Mouse (Mus musculus) erythroblast, embryonic 14.5 days (primary cell): ENCODE data around the gene Gm49361. TPM values are rescaled to one million over a fixed set of nuclear protein-coding genes. Genes with fewer than 3 reads are reported as not detected.

Experiments
- H3K27me3 ChIP-seq: 2 replicates; pipeline ENCODE4 v1.6.1; 2012; ENCODE audit warnings: inconsistent platforms; ENCODE audit not compliant: control insufficient read depth
- H3K36me3 ChIP-seq: 2 replicates; pipeline ENCODE4 v1.6.1; 2012; ENCODE audit warnings: mild to moderate bottlenecking, inconsistent platforms; ENCODE audit not compliant: control insufficient read depth
- H3K4me1 ChIP-seq: 2 replicates; pipeline ENCODE4 v1.6.1; 2012; ENCODE audit warnings: inconsistent platforms; ENCODE audit not compliant: control insufficient read depth
- H3K4me3 ChIP-seq: replicated peaks from 2 replicates; pipeline ENCODE3; 2012; ENCODE audit warnings: moderate library complexity, mild to moderate bottlenecking, inconsistent platforms
- H3K9me3 ChIP-seq: 2 replicates; pipeline ENCODE4 v1.6.1; 2012; ENCODE audit warnings: low read length, inconsistent platforms, mixed read lengths; ENCODE audit not compliant: control insufficient read depth
- GATA1 ChIP-seq: IDR thresholded peaks from 2 replicates; pipeline ENCODE4 v1.6.1; 2012; ENCODE audit warnings: low read length, inconsistent platforms, mixed read lengths
- TAL1 ChIP-seq: IDR thresholded peaks from 3 replicates; pipeline ENCODE4 v1.6.1; 2012; ENCODE audit warnings: low read length, inconsistent platforms, mixed read lengths
- polyA plus RNA-seq: library from polyadenylated mRNA; stranded (reverse); fragments of >175 nt; gene quantifications from 2 replicates; pipeline ENCODE4 v1.2.3, GENCODE M21; 2012

The Gm49361 gene
- polyA plus RNA-seq, 1 experiment, result 0.20 TPM

DNA sequence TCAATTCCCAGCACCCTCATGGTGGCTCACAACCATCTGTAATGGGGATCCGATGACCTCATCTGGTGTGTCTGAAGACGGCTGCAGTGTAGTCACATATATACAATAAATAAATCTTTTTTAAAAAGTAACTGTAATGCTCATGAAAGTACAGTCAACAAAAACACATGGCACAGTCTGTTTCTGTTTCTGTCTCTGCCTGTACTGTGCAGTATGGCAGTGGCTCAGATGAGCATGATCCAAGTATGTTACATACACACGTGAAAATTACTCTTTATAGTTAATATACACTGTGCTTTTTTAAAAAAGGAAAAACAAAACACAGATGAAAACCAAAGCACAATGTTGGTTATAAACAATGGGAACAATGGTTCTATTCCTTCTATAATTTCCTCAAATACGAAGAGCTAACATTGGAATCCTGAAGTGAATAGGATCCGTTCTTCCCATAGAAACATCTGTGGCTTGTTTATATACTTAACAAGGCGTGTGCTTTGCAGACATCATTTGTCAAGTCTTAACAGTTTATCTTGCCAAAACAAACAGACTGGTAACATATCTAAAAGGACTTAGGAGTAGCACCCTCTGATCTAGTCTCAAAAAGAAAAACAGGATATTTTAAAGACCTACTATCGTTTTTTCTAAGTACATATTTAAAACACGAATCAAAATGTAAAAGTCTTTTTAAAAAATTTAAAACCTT lies 139.1 kb downstream of the Gm49361 start:
- peaks cover 7% of the 10 kb centered on the region for H3K4me1 ChIP-seq
- peaks cover 74% of the 10 kb centered on the region for H3K36me3 ChIP-seq
- no peak overlapping the region for H3K4me3 ChIP-seq
- no peak for TF ChIP-seq GATA1
- no peaks in the 10 kb centered on the region for H3K9me3 ChIP-seq
- no peaks in the 10 kb centered on the region for H3K27me3 ChIP-seq

DNA sequence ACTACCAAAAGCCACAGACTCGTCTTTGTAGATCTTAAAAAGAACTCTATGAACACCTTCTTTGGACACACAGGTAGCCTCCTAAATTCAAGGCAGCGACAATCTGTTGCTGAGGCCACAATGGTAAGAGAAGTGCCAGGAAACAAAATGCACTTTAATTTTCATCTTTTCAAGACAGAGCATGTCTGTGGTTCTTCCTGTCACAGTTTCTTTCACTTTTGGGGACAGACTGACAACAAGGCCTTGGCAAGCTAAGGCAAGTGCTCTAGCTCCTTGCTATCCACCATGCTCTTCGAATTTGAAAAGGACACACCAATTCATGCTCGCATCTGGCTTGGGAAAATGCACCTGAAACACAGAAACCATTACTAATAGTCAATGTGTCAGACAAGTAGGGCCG lies 152.6 kb downstream of the Gm49361 start:
- Histone ChIP-seq H3K27me3 (no peaks in the 10 kb centered on the region), H3K4me3 (no peak overlapping the region), H3K36me3 (peaks cover 92% of the 10 kb centered on the region), H3K9me3 (no peaks in the 10 kb centered on the region), H3K4me1 (no peaks in the 10 kb centered on the region)
- TF ChIP-seq TAL1 (no peak), GATA1 (no peak)

Other genes with a start within 250 kb of the Gm49361 start
- not detected in 2 replicates for gene Il17d, start 221.3 kb downstream of the Gm49361 start, polyA plus RNA-seq
- 0.10 and 0.20 TPM in 2 replicates for gene Eef1akmt1, start 174.5 kb downstream of the Gm49361 start, polyA plus RNA-seq
- 0.42 and 0.72 TPM in 2 replicates for gene Xpo4, start 80.7 kb downstream of the Gm49361 start, polyA plus RNA-seq
- gene Lats2, start 12.3 kb upstream of the Gm49361 start, polyA plus RNA-seq, result 1.5 TPM in 2 replicates
- gene Sap18, start 52.1 kb upstream of the Gm49361 start, polyA plus RNA-seq, result 83.5 and 87.7 TPM in 2 replicates
- 0.33 and 0.77 TPM in 2 replicates for gene Ska3, start 80.1 kb upstream of the Gm49361 start, polyA plus RNA-seq
- gene Mrpl57, start 80.1 kb upstream of the Gm49361 start, polyA plus RNA-seq, result 67.6 and 75.2 TPM in 2 replicates
- gene Zdhhc20, start 144.2 kb upstream of the Gm49361 start, polyA plus RNA-seq, result 0.01 TPM in 1 of 2 replicates, not detected in the other